Mouse (Mus musculus) left cerebral cortex, postnatal 10 days (tissue): ENCODE measurements at regions not wholly inside any gene's neighbourhood (a gene's known extent, or its start where the extent isn't known, plus 50 kb on each side); places are given as distances from the start of the nearest gene placed in this dataset.
"Not testable (repeated sequence)": the region's sequence is repeated elsewhere in the genome, so short reads cannot be mapped to it uniquely, and the experiment has no call there.

Source experiments
- DNase-seq, 2 experiments: peaks; one replicate each; pipeline ENCODE4 v3.0.0; 2021 to 2022; ENCODE audit warnings: low spot score in 2 of 2, mixed read lengths in 1 of 2; ENCODE audit errors: extremely low spot score in 1 of 2
- intact Hi-C: fragments of 180-260 bp; cut with DNase I; formaldehyde crosslinking; loops from one replicate; pipeline ENCODE4 v1.15.1; 2025

GRCm38 (mm10) chr5:3224392-3225054 lies 116.8 kb upstream of the Cdk6 start:
- intact Hi-C loops = loop anchor here (5.0 kb wide), 1 partner anchor 293 kb away; no protein-coding TSS in a partner anchor
- DNase-seq = not testable (repeated sequence)

DNA sequence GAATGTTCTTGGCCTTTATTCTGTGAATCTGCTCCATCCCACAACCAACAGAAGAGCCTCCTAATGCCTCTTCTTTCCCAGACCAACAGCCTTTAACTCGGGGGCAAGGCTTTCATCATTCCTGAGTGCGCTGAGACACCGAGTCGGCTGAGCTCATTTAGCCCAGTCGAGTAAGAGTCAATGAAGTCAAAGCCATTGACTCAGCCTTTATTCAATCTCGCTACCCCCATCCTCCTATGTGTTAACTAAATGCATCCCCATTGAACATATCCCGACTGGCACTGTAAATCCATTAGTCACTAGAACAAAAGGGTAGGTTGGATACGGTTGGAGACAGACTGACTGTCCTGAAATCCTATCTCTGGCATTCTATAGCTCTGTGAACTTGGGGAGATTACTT lies 115.9 kb upstream of the Cdk6 start:
- DNase-seq, intact Hi-C loops: not testable (repeated sequence)

GRCm38 (mm10) chr5:3244067-3244466 lies 97.2 kb upstream of the Cdk6 start:
- intact Hi-C loops, DNase-seq: not testable (repeated sequence)

DNA sequence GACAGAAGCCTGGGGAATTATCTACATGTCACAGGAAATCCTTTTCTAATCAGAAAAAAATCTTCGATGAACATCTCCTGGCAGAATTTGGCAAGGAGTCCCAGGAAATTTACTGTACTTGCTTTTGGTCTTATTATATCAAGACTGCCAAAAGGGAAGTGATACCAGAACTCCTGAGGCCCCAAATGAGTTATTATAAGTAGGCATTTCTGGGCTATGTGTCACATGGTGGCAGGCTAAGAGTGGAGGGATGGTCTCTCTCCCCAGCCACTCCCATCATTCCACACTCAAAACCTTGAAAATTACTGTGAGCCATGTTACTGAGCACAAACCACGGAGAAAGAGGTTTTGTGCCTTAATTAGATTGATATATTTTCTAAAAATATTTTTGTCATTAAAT lies 94.0 kb upstream of the Cdk6 start:
- DNase-seq = no peak
- intact Hi-C loops = no loop called here

GRCm38 (mm10) chr5:3250273-3250672 lies 91.0 kb upstream of the Cdk6 start:
- DNase-seq = no peak
- intact Hi-C loops = no loop called here

GRCm38 (mm10) chr5:3260289-3260688 lies 81.0 kb upstream of the Cdk6 start:
- intact Hi-C loops = no loop called here
- DNase-seq = no peak

GRCm38 (mm10) chr5:3264988-3265738 lies 76.1 kb upstream of the Cdk6 start:
- DNase-seq, intact Hi-C loops: not testable (repeated sequence)

DNA sequence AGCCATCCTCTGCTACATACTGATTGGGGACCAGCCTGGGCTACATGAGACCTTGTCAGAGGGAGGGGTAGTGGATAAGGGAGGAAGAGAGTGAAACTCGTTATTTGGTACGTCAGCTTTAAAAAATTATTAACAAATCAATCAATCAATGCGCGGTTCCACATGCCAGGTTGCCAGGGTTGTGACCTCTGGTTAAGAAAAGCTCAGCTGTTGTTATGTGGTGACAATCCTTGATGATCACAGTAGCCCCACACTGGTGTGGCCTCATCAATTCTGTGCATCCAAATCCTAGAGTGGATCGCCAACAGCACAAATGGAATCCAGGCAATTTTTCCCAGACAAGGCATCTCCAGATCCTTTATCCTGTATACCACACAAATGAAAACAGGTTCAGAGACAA lies 74.3 kb upstream of the Cdk6 start:
- intact Hi-C loops = no loop called here

DNA sequence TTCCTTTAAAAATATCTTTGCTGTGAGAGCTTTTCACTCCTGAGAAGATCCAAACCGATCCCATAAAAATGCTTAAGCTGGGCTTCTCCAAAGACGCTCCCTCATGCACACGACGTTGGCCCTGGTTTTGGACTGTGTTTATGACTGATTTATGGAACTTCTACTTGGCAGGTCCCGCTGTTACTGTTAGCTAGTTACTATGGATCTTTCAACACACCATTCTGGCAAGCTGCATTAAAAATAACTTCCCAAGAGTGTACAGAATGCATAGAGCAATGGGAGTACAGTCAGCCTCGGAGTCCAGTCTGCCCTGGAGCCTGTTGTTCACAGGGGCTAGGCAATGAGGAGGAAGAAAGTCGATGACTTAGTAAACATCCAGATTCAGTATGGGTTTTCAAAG lies 71.5 kb upstream of the Cdk6 start:
- DNase-seq = peak in 1 of 2 experiments; percentile 27
- intact Hi-C loops = no loop called here

More for the DNA sequence above, 74.3 kb upstream of the Cdk6 start:
- no peak for DNase-seq

GRCm38 (mm10) chr5:3273140-3273539 lies 68.1 kb upstream of the Cdk6 start:
- DNase-seq, intact Hi-C loops: not testable (repeated sequence)

- intact Hi-C loops = not testable (repeated sequence)
Measured at GRCm38 (mm10) chr5:3277241-3277640, 64.0 kb upstream of the Cdk6 start.

DNA sequence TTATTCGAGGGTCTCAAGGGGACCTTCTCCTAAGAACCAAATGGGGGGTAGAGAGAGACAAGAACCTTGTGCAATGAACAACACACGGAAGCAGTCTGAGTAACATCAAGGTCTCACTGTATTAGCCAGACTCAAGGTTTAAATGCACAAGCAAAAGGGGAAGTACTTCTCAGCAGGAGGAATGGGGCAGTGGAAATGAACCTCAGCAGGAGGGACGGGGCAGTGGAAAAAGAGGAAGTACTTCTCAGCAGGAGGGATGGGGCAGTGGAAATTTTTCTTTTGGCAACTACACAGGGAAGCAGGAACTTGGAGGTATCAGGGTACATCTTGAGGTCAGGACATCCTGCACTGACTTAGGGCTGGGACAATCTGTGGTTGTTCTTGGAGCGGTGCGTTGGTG lies 62.3 kb upstream of the Cdk6 start:
- DNase-seq, intact Hi-C loops: not testable (repeated sequence)

More at GRCm38 (mm10) chr5:3277241-3277640, 64.0 kb upstream of the Cdk6 start:
- DNase-seq = not testable (repeated sequence)

DNA sequence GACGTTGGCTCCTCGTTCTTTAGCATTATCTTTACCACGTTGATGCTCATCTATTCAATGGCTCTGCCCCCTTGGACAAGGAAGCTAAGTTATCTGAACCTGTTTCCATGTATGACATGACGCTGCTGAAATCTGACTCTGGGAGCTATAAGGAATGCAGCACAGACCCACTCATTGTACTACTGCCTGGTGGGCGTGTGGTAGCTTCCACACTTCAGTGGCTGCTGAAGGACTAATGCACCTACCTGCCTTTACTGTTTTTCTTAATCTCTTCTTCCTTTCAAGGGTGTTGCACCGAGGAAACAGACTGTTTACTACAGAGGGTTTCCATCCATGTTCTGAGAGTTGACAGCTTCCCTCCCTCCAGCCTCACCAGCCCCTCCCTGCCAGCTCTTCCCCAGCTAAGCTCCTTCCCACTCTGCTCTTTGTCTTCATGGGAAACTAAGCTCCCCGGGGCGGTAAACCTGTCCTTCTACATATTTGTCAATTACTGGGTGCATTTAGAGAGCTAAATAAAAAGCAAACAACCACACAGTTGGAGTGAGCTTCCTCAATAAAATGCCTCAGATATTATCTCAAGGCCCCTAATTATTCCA lies 59.3 kb upstream of the Cdk6 start:
- intact Hi-C loops, DNase-seq: not testable (repeated sequence)

- intact Hi-C loops = no loop called here
- DNase-seq = no peak
Measured at GRCm38 (mm10) chr5:3283083-3283482, 58.2 kb upstream of the Cdk6 start.

DNA sequence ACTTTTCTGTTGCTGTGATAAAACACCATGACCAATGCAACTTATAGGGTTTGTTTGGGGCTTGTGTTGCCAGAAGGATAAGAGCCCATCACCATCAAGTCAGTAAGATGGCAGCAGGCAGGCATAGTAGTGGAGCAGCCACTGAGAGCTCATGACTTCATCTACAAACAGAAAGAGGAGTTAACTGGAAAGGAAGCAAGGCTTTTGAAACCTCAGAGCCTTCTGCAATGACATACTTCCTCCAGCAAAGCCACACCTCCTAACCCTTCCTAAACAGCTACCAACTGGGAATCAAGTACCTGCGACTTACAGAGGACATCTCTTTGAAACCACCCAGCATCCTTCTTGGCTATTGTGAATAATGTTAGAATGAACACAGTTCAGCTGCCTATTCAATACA lies 57.0 kb upstream of the Cdk6 start:
- intact Hi-C loops, DNase-seq: not testable (repeated sequence)

DNA sequence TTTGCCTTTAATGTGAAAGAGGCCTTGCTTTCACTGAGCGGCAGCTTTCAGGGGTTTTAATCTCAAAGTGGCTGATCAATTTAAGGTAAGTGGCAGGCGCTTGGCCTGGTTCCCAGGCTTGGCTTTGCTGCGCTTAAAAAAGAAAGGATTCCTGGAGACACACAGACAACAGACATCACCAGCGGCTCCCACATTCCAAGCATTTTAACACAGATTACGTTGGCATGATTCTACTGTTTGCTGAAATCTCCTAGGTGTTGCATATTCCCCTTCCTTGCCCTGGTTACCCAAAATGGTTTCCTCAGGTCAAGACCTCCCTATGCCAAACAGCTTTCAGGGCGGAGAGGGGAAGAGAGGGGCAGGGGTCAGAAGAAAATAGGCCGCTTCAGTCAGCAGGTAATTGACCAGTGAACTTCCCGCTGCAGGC lies 51.3 kb upstream of the Cdk6 start:
- intact Hi-C loops = not testable (repeated sequence)
- peak in 1 of 2 experiments; percentile 41 for DNase-seq
